Mouse (Mus musculus): ENCODE measurements around the gene Zdhhc18.
"Not testable (repeated sequence)": the region's sequence is repeated elsewhere in the genome, so short reads cannot be mapped to it uniquely, and the experiment has no call there.

Gene Zdhhc18

GRCm38 (mm10) chr4:133662945-133663344, 13.0 kb upstream of the Zdhhc18 start:
- no peak for DNase-seq (ENCODE audit: low spot score)

GRCm38 (mm10) chr4:133662421-133662820, 12.5 kb upstream of the Zdhhc18 start:
- DNase-seq (ENCODE audit: low spot score) = no peak

GRCm38 (mm10) chr4:133660193-133661155, 10.5 kb upstream of the Zdhhc18 start:
- peak; percentile 87 for DNase-seq (ENCODE audit: low spot score)

- peak; percentile 77 for DNase-seq (ENCODE audit: low spot score)
Observed at GRCm38 (mm10) chr4:133659497-133660192, 9.7 kb upstream of the Zdhhc18 start.

GRCm38 (mm10) chr4:133658729-133659128, 8.8 kb upstream of the Zdhhc18 start:
- no peak for DNase-seq (ENCODE audit: low spot score)

- no peak for DNase-seq (ENCODE audit: low spot score)
Observed at GRCm38 (mm10) chr4:133657829-133658458, 8.0 kb upstream of the Zdhhc18 start.

- DNase-seq (ENCODE audit: low spot score) = no peak
Observed at GRCm38 (mm10) chr4:133656997-133657396, 7.0 kb upstream of the Zdhhc18 start.

- no peak for DNase-seq (ENCODE audit: low spot score)
Observed at GRCm38 (mm10) chr4:133656294-133656693, 6.3 kb upstream of the Zdhhc18 start.

- DNase-seq (ENCODE audit: low spot score) = not testable (repeated sequence)
Observed at GRCm38 (mm10) chr4:133654070-133654469, 4.1 kb upstream of the Zdhhc18 start.

GRCm38 (mm10) chr4:133652746-133653145, 2.8 kb upstream of the Zdhhc18 start:
- no peak for DNase-seq (ENCODE audit: low spot score)

GRCm38 (mm10) chr4:133651986-133652385, 2.0 kb upstream of the Zdhhc18 start:
- no peak for DNase-seq (ENCODE audit: low spot score)

- DNase-seq (ENCODE audit: low spot score) = no peak
Observed at GRCm38 (mm10) chr4:133651445-133651844, 1.5 kb upstream of the Zdhhc18 start.

- DNase-seq (ENCODE audit: low spot score) = not testable (repeated sequence)
Observed at GRCm38 (mm10) chr4:133649464-133649863, 490 bp downstream of the Zdhhc18 start.

GRCm38 (mm10) chr4:133645680-133646079, 4.3 kb downstream of the Zdhhc18 start:
- no peak for DNase-seq (ENCODE audit: low spot score)

GRCm38 (mm10) chr4:133645195-133645594, 4.8 kb downstream of the Zdhhc18 start:
- DNase-seq (ENCODE audit: low spot score) = no peak

GRCm38 (mm10) chr4:133634043-133634410, 15.9 kb downstream of the Zdhhc18 start:
- no peak for DNase-seq (ENCODE audit: low spot score)

- DNase-seq (ENCODE audit: low spot score) = peak; percentile 91
Observed at GRCm38 (mm10) chr4:133633332-133634042, 16.5 kb downstream of the Zdhhc18 start.

GRCm38 (mm10) chr4:133632483-133633327, 17.2 kb downstream of the Zdhhc18 start:
- no peak for DNase-seq (ENCODE audit: low spot score)

GRCm38 (mm10) chr4:133631769-133632411, 18.1 kb downstream of the Zdhhc18 start:
- peak; percentile 58 for DNase-seq (ENCODE audit: low spot score)

- DNase-seq (ENCODE audit: low spot score) = peak; percentile 64
Observed at GRCm38 (mm10) chr4:133631071-133631768, 18.7 kb downstream of the Zdhhc18 start.
